Mouse (Mus musculus): ENCODE results near the gene Tcf15.

GRCm38 (mm10) chr2:152153361-152153760, 10.0 kb downstream of the Tcf15 start:
- TF ChIP-seq GATA1 (IDR thresholded peaks at IDR 0.05; ENCODE audit: low read length) (no peak), TAL1 (IDR thresholded peaks at IDR 0.05; ENCODE audit: low read length) (no peak)
